Mouse (Mus musculus): ENCODE measurements around the gene Gm13272.
A peak's percentile ranks its signal among the peaks of the same experiment; 100 is the strongest.
"Not testable (repeated sequence)": the region's sequence is repeated elsewhere in the genome, so short reads cannot be mapped to it uniquely, and the experiment has no call there.

Gm13272 gene

DNA sequence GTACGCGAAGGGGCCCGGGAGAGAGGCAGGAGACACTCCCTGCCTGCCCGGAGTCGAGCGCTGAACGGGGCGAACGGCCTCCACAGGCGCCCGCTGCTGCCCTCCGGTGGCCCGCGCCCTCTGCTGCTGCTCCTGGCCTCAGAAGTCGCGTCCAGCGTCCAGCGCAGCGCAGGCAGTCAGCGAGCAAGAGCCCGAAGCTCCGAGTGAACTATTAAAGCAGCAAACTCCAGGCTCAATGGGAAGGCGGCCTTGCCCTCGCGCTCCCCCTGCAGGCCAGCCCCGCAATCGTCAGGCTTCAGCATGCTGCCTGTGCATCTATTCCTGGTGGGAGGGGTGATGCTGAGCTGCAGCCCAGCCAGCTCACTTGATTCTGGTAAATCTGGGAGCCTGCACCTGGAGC lies 5.8 kb downstream of the Gm13272 start, which contains the start of gene Gm13276:
Gm13276 (plus strand) TSS at position 301 of the 400 bp plus-strand sequence.
- not testable (repeated sequence) for DNase-seq (ENCODE audit: low spot score in 2 of 2)

DNA sequence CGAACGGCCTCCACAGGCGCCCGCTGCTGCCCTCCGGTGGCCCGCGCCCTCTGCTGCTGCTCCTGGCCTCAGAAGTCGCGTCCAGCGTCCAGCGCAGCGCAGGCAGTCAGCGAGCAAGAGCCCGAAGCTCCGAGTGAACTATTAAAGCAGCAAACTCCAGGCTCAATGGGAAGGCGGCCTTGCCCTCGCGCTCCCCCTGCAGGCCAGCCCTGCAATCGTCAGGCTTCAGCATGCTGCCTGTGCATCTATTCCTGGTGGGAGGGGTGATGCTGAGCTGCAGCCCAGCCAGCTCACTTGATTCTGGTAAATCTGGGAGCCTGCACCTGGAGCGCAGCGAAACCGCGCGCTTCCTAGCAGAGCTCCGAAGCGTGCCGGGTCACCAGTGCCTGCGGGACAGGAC lies 8.8 kb downstream of the Gm13272 start, which contains the start of gene Gm13277:
Gm13277 (plus strand) TSS at position 231 of the 400 bp plus-strand sequence.
- peak; percentile 30 to 47 for DNase-seq (ENCODE audit: low spot score in 2 of 2)

DNA sequence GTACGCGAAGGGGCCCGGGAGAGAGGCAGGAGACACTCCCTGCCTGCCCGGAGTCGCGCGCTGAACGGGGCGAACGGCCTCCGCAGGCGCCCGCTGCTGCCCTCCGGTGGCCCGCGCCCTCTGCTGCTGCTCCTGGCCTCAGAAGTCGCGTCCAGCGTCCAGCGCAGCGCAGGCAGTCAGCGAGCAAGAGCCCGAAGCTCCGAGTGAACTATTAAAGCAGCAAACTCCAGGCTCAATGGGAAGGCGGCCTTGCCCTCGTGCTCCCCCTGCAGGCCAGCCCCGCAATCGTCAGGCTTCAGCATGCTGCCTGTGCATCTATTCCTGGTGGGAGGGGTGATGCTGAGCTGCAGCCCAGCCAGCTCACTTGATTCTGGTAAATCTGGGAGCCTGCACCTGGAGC lies 11.6 kb downstream of the Gm13272 start, which contains the start of gene Gm13278:
Gm13278 (plus strand) TSS at position 301 of the 400 bp plus-strand sequence.
- not testable (repeated sequence) for DNase-seq (ENCODE audit: low spot score in 2 of 2)

DNA sequence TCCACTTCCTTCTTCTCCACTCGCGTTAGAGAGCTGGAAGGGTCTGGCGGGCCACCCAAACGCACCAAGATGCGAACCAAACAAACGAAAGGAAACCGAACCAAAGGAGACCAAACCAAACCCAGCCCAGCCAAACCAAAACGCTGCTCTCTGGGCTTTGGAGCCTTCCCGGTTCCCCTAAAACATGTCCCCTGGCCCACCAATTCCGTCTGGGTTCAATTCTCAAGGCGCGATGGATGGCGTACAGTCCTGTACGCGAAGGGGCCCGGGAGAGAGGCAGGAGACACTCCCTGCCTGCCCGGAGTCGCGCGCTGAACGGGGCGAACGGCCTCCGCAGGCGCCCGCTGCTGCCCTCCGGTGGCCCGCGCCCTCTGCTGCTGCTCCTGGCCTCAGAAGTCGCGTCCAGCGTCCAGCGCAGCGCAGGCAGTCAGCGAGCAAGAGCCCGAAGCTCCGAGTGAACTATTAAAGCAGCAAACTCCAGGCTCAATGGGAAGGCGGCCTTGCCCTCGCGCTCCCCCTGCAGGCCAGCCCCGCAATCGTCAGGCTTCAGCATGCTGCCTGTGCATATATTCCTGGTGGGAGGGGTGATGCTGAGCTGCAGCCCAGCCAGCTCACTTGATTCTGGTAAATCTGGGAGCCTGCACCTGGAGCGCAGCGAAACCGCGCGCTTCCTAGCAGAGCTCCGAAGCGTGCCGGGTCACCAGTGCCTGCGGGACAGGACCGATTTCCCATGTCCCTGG lies 14.5 kb downstream of the Gm13272 start, which contains the start of gene Gm13275:
Gm13275 (plus strand) TSS at position 552 of the 740 bp plus-strand sequence.
- DNase-seq (ENCODE audit: low spot score in 2 of 2), result peak; percentile 34 to 58

DNA sequence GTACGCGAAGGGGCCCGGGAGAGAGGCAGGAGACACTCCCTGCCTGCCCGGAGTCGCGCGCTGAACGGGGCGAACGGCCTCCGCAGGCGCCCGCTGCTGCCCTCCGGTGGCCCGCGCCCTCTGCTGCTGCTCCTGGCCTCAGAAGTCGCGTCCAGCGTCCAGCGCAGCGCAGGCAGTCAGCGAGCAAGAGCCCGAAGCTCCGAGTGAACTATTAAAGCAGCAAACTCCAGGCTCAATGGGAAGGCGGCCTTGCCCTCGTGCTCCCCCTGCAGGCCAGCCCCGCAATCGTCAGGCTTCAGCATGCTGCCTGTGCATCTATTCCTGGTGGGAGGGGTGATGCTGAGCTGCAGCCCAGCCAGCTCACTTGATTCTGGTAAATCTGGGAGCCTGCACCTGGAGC lies 17.4 kb downstream of the Gm13272 start, which contains the start of gene Gm13279:
Gm13279 (plus strand) TSS at position 301 of the 400 bp plus-strand sequence.
- DNase-seq (ENCODE audit: low spot score in 2 of 2), result not testable (repeated sequence)

DNA sequence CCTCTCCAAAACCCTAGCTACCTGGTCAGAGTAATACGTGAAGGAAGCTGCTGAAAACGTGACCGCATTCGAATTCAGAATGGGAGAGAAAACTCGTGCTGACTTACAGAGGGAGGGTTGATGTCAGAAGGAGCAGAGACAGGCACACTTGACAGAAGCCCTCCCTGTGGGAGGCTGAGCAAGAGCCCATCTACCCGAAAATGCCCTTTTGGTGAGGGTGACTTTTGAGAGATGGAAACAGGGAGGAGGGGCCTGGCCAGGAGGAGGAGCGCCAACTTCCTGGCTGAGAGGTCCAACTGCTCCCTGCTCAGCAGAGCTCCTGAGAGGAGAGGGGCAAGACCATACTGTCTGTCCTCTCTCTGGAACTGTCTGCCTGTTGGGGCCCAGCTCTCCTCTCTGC lies 19.7 kb downstream of the Gm13272 start, which contains the start of gene Gm13285:
Gm13285 (plus strand) TSS at position 301 of the 400 bp plus-strand sequence.
- not testable (repeated sequence) for DNase-seq (ENCODE audit: low spot score in 2 of 2)

DNA sequence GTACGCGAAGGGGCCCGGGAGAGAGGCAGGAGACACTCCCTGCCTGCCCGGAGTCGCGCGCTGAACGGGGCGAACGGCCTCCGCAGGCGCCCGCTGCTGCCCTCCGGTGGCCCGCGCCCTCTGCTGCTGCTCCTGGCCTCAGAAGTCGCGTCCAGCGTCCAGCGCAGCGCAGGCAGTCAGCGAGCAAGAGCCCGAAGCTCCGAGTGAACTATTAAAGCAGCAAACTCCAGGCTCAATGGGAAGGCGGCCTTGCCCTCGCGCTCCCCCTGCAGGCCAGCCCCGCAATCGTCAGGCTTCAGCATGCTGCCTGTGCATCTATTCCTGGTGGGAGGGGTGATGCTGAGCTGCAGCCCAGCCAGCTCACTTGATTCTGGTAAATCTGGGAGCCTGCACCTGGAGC lies 23.3 kb downstream of the Gm13272 start, which contains the start of gene Gm13287:
Gm13287 (plus strand) TSS at position 301 of the 400 bp plus-strand sequence.
- not testable (repeated sequence) for DNase-seq (ENCODE audit: low spot score in 2 of 2)

DNA sequence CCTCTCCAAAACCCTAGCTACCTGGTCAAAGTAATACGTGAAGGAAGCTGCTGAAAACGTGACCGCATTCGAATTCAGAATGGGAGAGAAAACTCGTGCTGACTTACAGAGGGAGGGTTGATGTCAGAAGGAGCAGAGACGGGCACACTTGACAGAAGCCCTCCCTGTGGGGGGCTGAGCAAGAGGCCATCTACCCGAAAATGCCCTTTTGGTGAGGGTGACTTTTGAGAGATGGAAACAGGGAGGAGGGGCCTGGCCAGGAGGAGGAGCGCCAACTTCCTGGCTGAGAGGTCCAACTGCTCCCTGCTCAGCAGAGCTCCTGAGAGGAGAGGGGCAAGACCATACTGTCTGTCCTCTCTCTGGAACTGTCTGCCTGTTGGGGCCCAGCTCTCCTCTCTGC lies 25.6 kb downstream of the Gm13272 start, which contains the start of gene Gm13288:
Gm13288 (plus strand) TSS at position 301 of the 400 bp plus-strand sequence.
- DNase-seq (ENCODE audit: low spot score in 2 of 2), result not testable (repeated sequence)

DNA sequence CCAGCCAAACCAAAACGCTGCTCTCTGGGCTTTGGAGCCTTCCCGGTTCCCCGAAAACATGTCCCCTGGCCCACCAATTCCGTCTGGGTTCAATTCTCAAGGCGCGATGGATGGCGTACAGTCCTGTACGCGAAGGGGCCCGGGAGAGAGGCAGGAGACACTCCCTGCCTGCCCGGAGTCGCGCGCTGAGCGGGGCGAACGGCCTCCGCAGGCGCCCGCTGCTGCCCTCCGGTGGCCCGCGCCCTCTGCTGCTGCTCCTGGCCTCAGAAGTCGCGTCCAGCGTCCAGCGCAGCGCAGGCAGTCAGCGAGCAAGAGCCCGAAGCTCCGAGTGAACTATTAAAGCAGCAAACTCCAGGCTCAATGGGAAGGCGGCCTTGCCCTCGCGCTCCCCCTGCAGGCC lies 26.1 kb downstream of the Gm13272 start:
- not testable (repeated sequence) for DNase-seq (ENCODE audit: low spot score in 2 of 2)

DNA sequence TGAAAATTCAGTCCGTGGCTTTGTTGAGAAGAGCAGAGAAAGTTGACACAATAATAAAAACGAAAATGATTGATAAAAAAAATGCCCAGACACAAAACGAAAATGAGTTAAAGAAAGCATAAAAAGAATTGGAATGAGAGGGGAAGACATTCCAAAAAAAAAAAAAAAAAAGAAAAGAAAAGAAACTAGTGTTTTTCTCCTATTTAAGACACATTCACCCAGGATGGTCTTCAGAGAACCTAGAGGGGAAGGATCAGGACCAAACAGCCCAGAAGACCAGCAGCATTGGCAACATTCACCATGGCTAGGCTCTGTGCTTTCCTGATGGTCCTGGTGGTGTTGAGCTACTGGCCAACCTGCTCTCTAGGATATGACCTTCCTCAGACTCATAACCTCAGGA lies 36.3 kb downstream of the Gm13272 start, which contains the start of gene Ifna7:
Ifna7 (plus strand) TSS at position 301 of the 400 bp plus-strand sequence.
- no peak for DNase-seq (ENCODE audit: low spot score in 2 of 2)

DNA sequence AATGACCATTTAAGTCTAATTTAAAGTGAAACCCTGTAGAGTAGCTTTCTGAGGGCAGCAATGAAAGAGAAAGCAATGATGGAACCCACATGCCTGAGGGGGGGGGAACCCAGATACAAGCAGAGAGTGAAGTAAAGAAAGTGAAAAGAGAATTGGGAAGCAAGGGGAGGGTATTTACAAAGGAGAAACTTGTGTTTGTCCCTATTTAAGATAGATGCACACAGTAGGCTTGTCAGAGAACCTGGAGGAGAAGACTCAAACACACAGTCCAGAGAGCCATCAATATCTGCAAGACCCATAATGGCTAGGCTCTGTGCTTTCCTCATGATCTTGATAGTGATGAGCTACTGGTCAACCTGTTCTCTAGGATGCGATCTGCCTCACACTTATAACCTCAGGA lies 40.0 kb downstream of the Gm13272 start, which contains the start of gene Ifna11:
Ifna11 (plus strand) TSS at position 301 of the 400 bp plus-strand sequence.
- no peak for DNase-seq (ENCODE audit: low spot score in 2 of 2)

DNA sequence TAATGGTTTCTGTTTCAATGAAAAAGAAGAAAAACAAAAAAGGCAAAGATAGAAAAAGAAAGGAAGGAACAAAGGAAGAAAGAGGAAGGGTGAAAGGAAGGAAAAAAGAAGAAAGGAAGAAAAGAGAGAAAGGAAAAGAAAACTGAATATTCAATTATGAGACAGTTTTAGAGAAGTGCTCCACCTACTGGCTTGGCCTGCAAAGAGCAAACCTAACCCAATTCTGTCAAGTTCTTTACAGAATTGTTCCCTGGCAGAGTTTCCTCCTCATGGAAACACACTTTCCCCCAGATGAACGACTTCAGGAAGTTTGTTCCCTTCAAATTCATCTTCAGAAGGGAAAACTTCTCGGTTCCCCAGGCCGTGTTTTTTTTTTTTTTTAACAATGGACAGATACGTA lies 43.3 kb downstream of the Gm13272 start:
- DNase-seq (ENCODE audit: low spot score in 2 of 2), result no peak

DNA sequence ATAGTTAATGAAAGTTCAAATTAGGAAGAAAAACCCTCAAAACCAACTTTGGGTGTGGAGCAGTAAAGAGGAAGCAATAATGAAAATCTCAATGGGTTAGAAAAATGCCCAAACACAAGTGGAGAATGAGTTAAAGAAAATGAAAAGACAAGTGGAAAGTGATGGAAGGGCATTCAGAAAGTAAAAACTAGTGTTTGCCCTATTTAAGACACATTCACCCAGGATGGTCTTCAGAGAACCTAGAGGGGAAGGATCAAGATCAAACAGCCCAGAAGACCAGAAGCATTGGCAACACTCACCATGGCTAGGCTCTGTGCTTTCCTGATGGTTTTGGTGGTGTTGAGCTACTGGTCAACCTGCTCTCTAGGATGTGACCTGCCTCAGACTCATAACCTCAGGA lies 47.5 kb downstream of the Gm13272 start, which contains the start of gene Ifna6:
Ifna6 (plus strand) TSS at position 301 of the 400 bp plus-strand sequence.
- DNase-seq (ENCODE audit: low spot score in 2 of 2), result not testable (repeated sequence)
